Mouse (Mus musculus) brain, embryonic 14.5 days (tissue): ENCODE measurements around the gene Zgpat.

Experiments used
- CTCF ChIP-seq: fragments of 200-500 bp; IDR thresholded peaks from 2 replicates; pipeline ENCODE4 v1.5.1; 2012; ENCODE audit warnings: inconsistent platforms, mild to moderate bottlenecking, moderate library complexity, borderline replicate concordance; ENCODE audit not compliant: insufficient read depth, insufficient read length; ENCODE audit errors: extremely low read depth
- POLR2A ChIP-seq: fragments of 200-500 bp; IDR thresholded peaks from 2 replicates; pipeline ENCODE4 v1.6.1; 2012; ENCODE audit warnings: mild to moderate bottlenecking, inconsistent platforms, borderline replicate concordance; ENCODE audit not compliant: poor library complexity, insufficient read depth, insufficient read length, severe bottlenecking; ENCODE audit errors: extremely low read depth

GRCm38 (mm10) chr2:181320103-181320499 is 44.6 kb upstream of the Zgpat start:
- TF ChIP-seq POLR2A (no peak), CTCF (no peak)
